Mouse (Mus musculus) Patski (cell line): Measurements from ENCODE around the gene Pbp2. TPM values are rescaled to one million over a fixed set of nuclear protein-coding genes. Genes with fewer than 3 reads are reported as not detected.

Source experiments
- ATAC-seq: fragments of 100-300 bp; one replicate; pipeline ENCODE4 v1.8.0; 2021
- CTCF ChIA-PET: fragments of 350-600 bp; sonication (Branson Sonifier 250); formaldehyde crosslinking; loops from one replicate; lab custom pipeline; 2022; ENCODE audit warnings: inconsistent platforms; lab: Charles Lee
- POLR2A ChIA-PET: fragments of 350-600 bp; sonication (Branson Sonifier 250); formaldehyde crosslinking; loops from one replicate; lab custom pipeline; 2022; ENCODE audit warnings: antibody characterized with exemption, inconsistent platforms; lab: Charles Lee
- DNase-seq: peaks from one replicate; pipeline ENCODE4 v3.0.0-alpha.2; 2011; ENCODE audit warnings: low read depth, low spot score
- H3K27me3 ChIP-seq: fragments of 371-371 bp; one replicate; pipeline ENCODE4 v1.5.1; 2021
- CTCF ChIP-seq: fragments of 100-300 bp; IDR thresholded peaks from one replicate; pipeline ENCODE4 v1.5.1; 2021
- in situ Hi-C: fragments of 300-500 bp; cut with MboI; formaldehyde crosslinking; loops from 3 replicates; pipeline ENCODE4 v1.11.1; 2018; ENCODE audit warnings: low pct_unique_long_range_greater_than_20kb, mixed read lengths
- polyA plus RNA-seq: library from polyadenylated mRNA; unstranded; gene quantifications from one replicate; pipeline ENCODE4 v1.2.3, GENCODE M21; 2021

Gene Pbp2
- polyA plus RNA-seq, 1 experiment from 2014 or later: not detected

GRCm38 (mm10) chr6:135278302-135278701 lies 31.9 kb downstream of the Pbp2 start:
- ChIA-PET CTCF (interaction anchor here (1.0 to 1.2 kb wide), 4 partner anchors 10 to 17 kb away, joined by 3 to 4 read pairs (median 4); no protein-coding TSS in a partner anchor), POLR2A (no interaction called here)
- no peak for ATAC-seq
- TF ChIP-seq CTCF: no peak
- no peak for DNase-seq
- in situ Hi-C loops: no loop called here
- H3K27me3 ChIP-seq: no peaks in the 10 kb centered on the region

GRCm38 (mm10) chr6:135276474-135277295 lies 33.5 kb downstream of the Pbp2 start:
- TF ChIP-seq CTCF: no peak
- DNase-seq (no peak), ATAC-seq (no peak)
- in situ Hi-C loops: no loop called here
- ChIA-PET CTCF (interaction anchor here (1.2 kb wide), 1 partner anchor 17 kb away, joined by 3 read pairs; no protein-coding TSS in a partner anchor), POLR2A (interaction anchor here (1.0 kb wide), 1 partner anchor 26 kb away, joined by 3 read pairs; no protein-coding TSS in a partner anchor)
- H3K27me3 ChIP-seq: no peaks in the 10 kb centered on the region

- in situ Hi-C loops: no loop called here
- ATAC-seq (no peak), DNase-seq (no peak)
- ChIA-PET CTCF (interaction anchor here (0.9 to 1.6 kb wide), 2 partner anchors 14 to 16 kb away, joined by 4 to 5 read pairs; no protein-coding TSS in a partner anchor), POLR2A (no interaction called here)
- H3K27me3 ChIP-seq: no peaks in the 10 kb centered on the region
- no peak for TF ChIP-seq CTCF
Measured at GRCm38 (mm10) chr6:135275231-135275630, 35.0 kb downstream of the Pbp2 start.

- ChIA-PET CTCF (interaction anchor here (1.2 kb wide), 1 partner anchor 16 kb away, joined by 3 read pairs; no protein-coding TSS in a partner anchor), POLR2A (no interaction called here)
- H3K27me3 ChIP-seq: no peaks in the 10 kb centered on the region
- in situ Hi-C loops: no loop called here
- TF ChIP-seq CTCF: no peak
- DNase-seq (no peak), ATAC-seq (no peak)
Measured at GRCm38 (mm10) chr6:135273066-135273465, 37.1 kb downstream of the Pbp2 start.

- CTCF ChIA-PET: interaction anchor here (1.0 to 1.3 kb wide), 2 partner anchors 18 to 20 kb away, joined by 3 to 4 read pairs; no protein-coding TSS in a partner anchor
- no peaks in the 10 kb centered on the region for H3K27me3 ChIP-seq
- no peak for TF ChIP-seq CTCF
- DNase-seq: no peak
- POLR2A ChIA-PET: no interaction called here
- no peak for ATAC-seq
- in situ Hi-C loops: no loop called here
Measured at GRCm38 (mm10) chr6:135271761-135272160, 38.4 kb downstream of the Pbp2 start.

- in situ Hi-C loops: no loop called here
- ATAC-seq: no peak
- CTCF ChIA-PET: no interaction called here
- DNase-seq: no peak
- H3K27me3 ChIP-seq: no peaks in the 10 kb centered on the region
- POLR2A ChIA-PET: interaction anchor here (0.7 kb wide), 1 partner anchor 260 kb away, joined by 4 read pairs; no protein-coding TSS in a partner anchor
- TF ChIP-seq CTCF: no peak
Measured at GRCm38 (mm10) chr6:135269626-135270025, 40.6 kb downstream of the Pbp2 start.

GRCm38 (mm10) chr6:135268392-135268791 lies 41.8 kb downstream of the Pbp2 start:
- ATAC-seq (no peak), DNase-seq (no peak)
- in situ Hi-C loops: no loop called here
- no peak for TF ChIP-seq CTCF
- H3K27me3 ChIP-seq: no peaks in the 10 kb centered on the region
- ChIA-PET CTCF (no interaction called here), POLR2A (no interaction called here)

- ATAC-seq: no peak
- ChIA-PET CTCF (interaction anchor here (2.0 kb wide), 1 partner anchor 146 kb away, joined by 4 read pairs; no protein-coding TSS in a partner anchor), POLR2A (no interaction called here)
- no peak for DNase-seq
- in situ Hi-C loops: no loop called here
- TF ChIP-seq CTCF: no peak
- H3K27me3 ChIP-seq: no peaks in the 10 kb centered on the region
Measured at GRCm38 (mm10) chr6:135267221-135267620, 43.0 kb downstream of the Pbp2 start.

GRCm38 (mm10) chr6:135266056-135266455 lies 44.1 kb downstream of the Pbp2 start:
- peak; percentile 31 for ATAC-seq
- no peaks in the 10 kb centered on the region for H3K27me3 ChIP-seq
- ChIA-PET POLR2A (no interaction called here), CTCF (interaction anchor here (0.7 to 2.0 kb wide), 3 partner anchors 25 to 147 kb away, joined by 3 to 4 read pairs (median 3); no protein-coding TSS in a partner anchor)
- DNase-seq: no peak
- in situ Hi-C loops: no loop called here
- TF ChIP-seq CTCF: no peak

- in situ Hi-C loops: no loop called here
- POLR2A ChIA-PET: no interaction called here
- TF ChIP-seq CTCF: peak; percentile 50
- ATAC-seq: no peak
- DNase-seq: no peak
- H3K27me3 ChIP-seq: no peaks in the 10 kb centered on the region
- CTCF ChIA-PET: interaction anchor here (0.7 to 0.9 kb wide), 3 partner anchors 14 to 119 kb away, joined by 3 read pairs; no protein-coding TSS in a partner anchor
Measured at GRCm38 (mm10) chr6:135264136-135264535, 46.1 kb downstream of the Pbp2 start.

- no peaks in the 10 kb centered on the region for H3K27me3 ChIP-seq
- ChIA-PET POLR2A (interaction anchor here (0.7 kb wide), 1 partner anchor 480 kb away, joined by 3 read pairs; no protein-coding TSS in a partner anchor), CTCF (no interaction called here)
- in situ Hi-C loops: no loop called here
- no peak for ATAC-seq
- DNase-seq: no peak
- TF ChIP-seq CTCF: no peak
Measured at GRCm38 (mm10) chr6:135262565-135262964, 47.6 kb downstream of the Pbp2 start.
